Mouse (Mus musculus) stomach, postnatal 0 days (tissue): Measurements from ENCODE around the gene Btc.

Experiments
- CTCF ChIP-seq: IDR thresholded peaks from 2 replicates; pipeline ENCODE4 v1.5.1; 2016; ENCODE audit warnings: antibody characterized with exemption, low read depth, mild to moderate bottlenecking, moderate library complexity
- EP300 ChIP-seq: optimal IDR thresholded peaks from 2 replicates; pipeline ENCODE3; 2016; ENCODE audit warnings: antibody characterized with exemption

DNA sequence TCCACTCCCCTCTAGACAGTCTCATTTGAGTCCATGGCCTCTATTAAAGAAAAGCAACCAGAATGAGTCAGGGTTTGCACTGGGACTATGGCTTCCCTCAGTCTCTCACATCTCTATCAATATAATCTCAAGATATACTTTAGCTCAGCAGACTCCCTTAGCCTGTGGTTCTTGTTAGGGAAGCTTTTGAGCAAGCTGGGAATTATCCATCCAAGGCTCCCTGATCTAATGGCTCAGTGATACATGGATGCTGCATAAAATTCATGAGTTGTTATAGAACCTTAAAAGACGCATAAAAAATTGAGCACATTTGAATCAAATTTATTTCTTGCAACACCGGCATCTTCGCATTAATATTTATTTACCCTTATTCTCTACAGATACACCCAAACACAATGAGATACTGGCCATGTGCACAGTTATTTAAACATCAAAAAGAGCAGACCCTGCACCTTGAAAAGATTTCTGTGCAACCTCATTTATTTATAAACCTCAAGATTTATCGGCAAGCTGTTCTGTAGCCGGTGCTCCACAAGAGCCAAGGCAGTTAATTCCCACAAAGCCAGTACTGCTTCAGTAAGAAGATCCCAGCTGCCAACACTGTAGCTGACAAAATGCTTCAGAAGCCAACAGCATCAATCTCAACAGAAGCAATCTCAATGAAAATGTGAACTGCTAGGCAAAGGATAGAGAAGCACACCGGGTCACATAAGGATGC, 39.4 kb downstream of the Btc start:
- TF ChIP-seq CTCF (no peak), EP300 (no peak)
